Mouse (Mus musculus) cerebellum, adult 2 months (tissue): ENCODE measurements at regions not wholly inside any gene's neighbourhood (a gene's known extent, or its start where the extent isn't known, plus 50 kb on each side); places are given as distances from the start of the nearest gene placed in this dataset.

Experiments
- CTCF ChIP-seq: fragments of 200-500 bp; IDR thresholded peaks from 2 replicates; pipeline ENCODE4 v1.5.1; 2011; ENCODE audit warnings: low read depth, mild to moderate bottlenecking, control low read depth, low read length, moderate library complexity, borderline replicate concordance; ENCODE audit not compliant: insufficient read depth
- POLR2A ChIP-seq: fragments of 200-500 bp; IDR thresholded peaks from 2 replicates; pipeline ENCODE4 v1.6.1; 2011; ENCODE audit warnings: low read length, control low read depth, borderline replicate concordance; ENCODE audit not compliant: insufficient read depth

GRCm38 (mm10) chr14:98829958-98830633 lies 164.0 kb downstream of the Rpl36a-ps1 start:
- TF ChIP-seq CTCF (no peak), POLR2A (no peak)
